17 mouse cellular contexts compared by ENCODE assay signal in the genomic region with DNA sequence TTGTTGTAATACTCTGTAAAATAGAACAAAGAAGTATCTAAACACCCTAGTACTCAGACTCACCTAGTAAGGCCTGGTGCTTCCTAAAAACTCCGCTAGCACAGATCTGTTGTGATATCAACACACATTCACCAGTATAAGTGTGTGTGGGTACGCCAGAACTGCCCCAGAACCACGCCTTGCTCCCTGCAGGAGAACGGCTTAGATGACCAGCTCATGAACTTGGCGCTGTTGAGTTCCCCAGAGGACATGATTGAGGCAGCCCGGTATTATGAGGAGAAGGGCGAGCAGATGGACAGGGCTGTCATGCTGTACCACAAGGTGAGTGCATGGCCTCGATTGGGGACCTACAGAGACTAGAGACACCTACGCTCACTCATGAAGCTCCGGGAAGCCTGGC. TPM values are rescaled to one million over a fixed set of nuclear protein-coding genes. Genes with fewer than 3 reads are reported as not detected.
"Had no signal": no experiment of that assay in that cellular context is flagged by ENCODE, and none has a peak within 500 bp of the region (broad histone marks: within the 10 kb centered on the region; RNA-seq: fewer than 3 reads in every experiment).

No protein-coding gene starts in this region.

- ATAC-seq: intestine, postnatal 0 days had no signal

- H3K27ac ChIP-seq: limb, embryonic 13.5 days; midbrain, embryonic 12.5 days had no signal

- H3K4me3 ChIP-seq: limb, embryonic 13.5 days; midbrain, embryonic 12.5 days had no signal

- DNase-seq: kidney, adult 8-10 months; kidney, postnatal 36 days; layer of hippocampus, adult 9-11 months; layer of hippocampus, postnatal 36 days; lung, adult 18-20 months; right cerebral cortex, adult 18-20 months; right cerebral cortex, postnatal 25 days; thymus, postnatal 36 days had no signal

- H3K4me1 ChIP-seq: limb, embryonic 13.5 days; midbrain, embryonic 12.5 days had no signal

- H3K4me2 ChIP-seq: limb, embryonic 13.5 days; midbrain, embryonic 12.5 days had no signal

- H3K9ac ChIP-seq: limb, embryonic 13.5 days; midbrain, embryonic 12.5 days had no signal

- H3K9me3 ChIP-seq: limb, embryonic 13.5 days; midbrain, embryonic 12.5 days had no signal

- H3K27me3 ChIP-seq: limb, embryonic 13.5 days; midbrain, embryonic 12.5 days had no signal

RNA-seq across cellular contexts. Expression of a gene that starts 7.1 kb away (rescaled TPM):
- total RNA-seq: megakaryocyte-erythroid progenitor cell, adult 5-6 weeks had no signal

RNA-seq across cellular contexts. Expression of a gene that starts 30.1 kb away (rescaled TPM):
- total RNA-seq: midbrain, postnatal 0 days had no signal
- polyA plus RNA-seq: kidney, embryonic 16.5 days; lung, embryonic 16.5 days; midbrain, embryonic 12.5 days; neural tube, embryonic 14.5 days; thymus, postnatal 0 days had no signal
